Mouse (Mus musculus): Measurements from ENCODE around the gene Plcg2. TPM values are rescaled to one million over a fixed set of nuclear protein-coding genes. Genes with fewer than 3 reads are reported as not detected.

The Plcg2 gene
- polyA plus RNA-seq, 1 experiment: 11.5 TPM

DNA sequence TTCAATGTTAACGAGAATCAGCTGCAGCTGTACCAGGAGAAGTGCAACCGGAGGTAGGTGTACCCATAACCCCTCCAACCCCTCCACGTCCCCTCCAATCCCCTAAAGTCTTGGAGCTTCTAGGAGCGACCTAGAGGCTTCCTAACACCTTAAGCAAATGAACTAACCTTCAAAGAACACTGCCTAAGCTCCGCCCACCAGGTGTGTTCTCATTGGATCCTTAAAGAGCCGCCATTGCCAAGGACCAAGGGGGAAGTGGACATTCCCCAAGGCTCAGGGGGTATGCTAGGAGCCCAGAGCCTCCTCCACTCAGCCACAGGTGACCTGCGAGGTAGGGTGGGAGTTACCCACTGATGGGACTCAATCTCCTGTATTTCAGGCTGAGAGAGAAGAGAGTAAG, 136.3 kb downstream of the Plcg2 start:
- Histone ChIP-seq H3K4me1 (ENCODE audit: control insufficient read depth, insufficient read depth, low read length) (no peaks in the 10 kb centered on the region), H3K4me3 (replicated peaks; ENCODE audit: extremely low read depth, low read depth, low read length) (no peak overlapping the region)
- DNase-seq: no peak
- WGBS: 89% methylated on average over 7 of the region's 7 CpGs
- TF ChIP-seq POLR2A (IDR thresholded peaks at IDR 0.05; ENCODE audit: borderline replicate concordance, extremely low read depth, low read depth, low read length): no peak
- no peak for TF ChIP-seq CTCF (IDR thresholded peaks at IDR 0.05; ENCODE audit: insufficient read depth, low read length)

DNA sequence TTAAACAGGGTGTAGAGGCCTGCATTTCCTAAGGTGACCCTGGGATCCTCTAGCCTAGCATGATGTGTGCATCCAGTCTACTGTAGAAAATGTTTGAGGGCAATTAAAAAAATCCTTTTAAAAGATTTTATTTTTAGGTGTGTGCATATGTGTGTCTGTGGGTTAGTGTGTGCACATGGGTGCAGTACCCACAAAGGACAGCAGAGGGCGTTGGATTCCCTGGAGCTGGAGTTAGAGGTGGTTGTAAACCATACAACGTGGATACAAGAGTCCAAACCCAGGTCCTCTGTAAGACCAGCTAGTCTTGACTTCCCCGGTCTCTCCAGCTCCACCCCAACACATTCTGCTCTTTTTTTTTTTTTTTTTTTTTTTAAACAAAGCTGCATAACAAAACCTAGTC, 139.4 kb downstream of the Plcg2 start:
- WGBS: 60% methylated on average over 3 of the region's 3 CpGs
- DNase-seq: no peak
- H3K4me1 ChIP-seq (ENCODE audit: control insufficient read depth, insufficient read depth, low read length): no peaks in the 10 kb centered on the region
- H3K4me3 ChIP-seq (replicated peaks; ENCODE audit: extremely low read depth, low read depth, low read length): no peak overlapping the region
- TF ChIP-seq CTCF (IDR thresholded peaks at IDR 0.05; ENCODE audit: insufficient read depth, low read length) (no peak), POLR2A (IDR thresholded peaks at IDR 0.05; ENCODE audit: borderline replicate concordance, extremely low read depth, low read depth, low read length) (no peak)

DNA sequence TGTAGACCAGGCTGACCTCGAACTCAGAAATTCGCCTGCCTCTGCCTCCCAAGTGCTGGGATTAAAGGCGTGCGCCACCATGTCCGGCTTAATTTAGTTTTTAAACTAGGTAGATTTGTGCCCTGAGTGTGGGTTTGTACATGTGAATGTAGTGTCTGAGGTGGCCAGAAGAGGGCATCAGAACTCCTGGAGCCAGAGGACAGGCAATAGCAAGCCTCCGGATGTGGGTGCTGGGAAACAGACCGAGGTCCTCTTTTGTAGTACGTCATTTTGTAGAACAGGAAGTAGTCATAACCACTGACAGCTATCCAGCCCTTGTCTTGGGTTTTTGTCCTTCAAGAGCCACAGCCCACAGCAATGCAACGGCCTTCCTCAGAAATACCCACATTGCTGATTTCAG, 141.5 kb downstream of the Plcg2 start:
- WGBS: 89% methylated on average over 9 of the region's 9 CpGs
- no peak for TF ChIP-seq POLR2A (IDR thresholded peaks at IDR 0.05; ENCODE audit: borderline replicate concordance, extremely low read depth, low read depth, low read length)
- no peak for TF ChIP-seq CTCF (IDR thresholded peaks at IDR 0.05; ENCODE audit: insufficient read depth, low read length)
- Histone ChIP-seq H3K4me1 (ENCODE audit: control insufficient read depth, insufficient read depth, low read length) (no peaks in the 10 kb centered on the region), H3K4me3 (replicated peaks; ENCODE audit: extremely low read depth, low read depth, low read length) (no peak overlapping the region)
- DNase-seq: no peak

DNA sequence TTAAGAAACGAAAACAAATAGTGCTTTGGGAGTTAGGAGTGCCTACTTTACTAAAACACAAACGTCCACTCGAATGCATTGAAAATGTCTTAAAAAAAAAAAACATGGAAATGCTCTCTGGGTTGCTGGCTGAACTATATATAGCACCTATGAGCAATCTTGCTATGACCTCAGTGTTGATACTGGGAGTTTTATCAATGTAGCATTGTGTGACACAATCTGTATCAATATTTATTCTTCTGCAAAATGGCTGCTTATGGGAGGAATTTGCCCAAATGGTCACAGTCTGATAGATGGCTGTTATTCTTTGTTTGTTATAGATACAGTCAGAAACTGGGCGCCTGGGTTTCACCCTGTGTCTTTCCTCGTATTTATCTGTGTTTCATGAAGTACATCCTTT, 147.4 kb downstream of the Plcg2 start:
- Histone ChIP-seq H3K4me1 (ENCODE audit: control insufficient read depth, insufficient read depth, low read length) (no peaks in the 10 kb centered on the region), H3K4me3 (replicated peaks; ENCODE audit: extremely low read depth, low read depth, low read length) (no peak overlapping the region)
- TF ChIP-seq POLR2A (IDR thresholded peaks at IDR 0.05; ENCODE audit: borderline replicate concordance, extremely low read depth, low read depth, low read length) (no peak), CTCF (IDR thresholded peaks at IDR 0.05; ENCODE audit: insufficient read depth, low read length) (no peak)
- no peak for DNase-seq
- WGBS: 43% methylated on average over 5 of the region's 5 CpGs

DNA sequence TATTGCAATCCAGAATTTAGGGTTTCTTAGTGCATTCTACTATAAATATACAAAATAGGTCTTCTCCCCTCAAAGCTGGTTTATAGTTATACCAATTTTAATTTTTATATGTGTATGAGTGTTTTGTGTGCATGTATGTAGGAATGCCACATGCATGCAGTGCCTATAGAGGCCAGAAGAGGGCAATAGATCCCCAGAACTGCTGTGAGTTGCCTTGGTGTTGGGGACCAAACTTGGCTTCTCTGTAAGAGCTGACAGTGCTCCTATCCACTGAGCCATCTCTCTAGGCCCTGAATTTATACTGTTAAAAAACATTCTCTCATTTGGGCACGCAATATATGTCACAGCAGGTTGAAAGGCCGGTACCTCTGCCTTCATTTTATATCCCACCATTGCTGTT, 147.9 kb downstream of the Plcg2 start:
- peak; percentile 19 for DNase-seq
- no peaks in the 10 kb centered on the region for H3K4me1 ChIP-seq (ENCODE audit: control insufficient read depth, insufficient read depth, low read length)
- WGBS: 46% methylated on average over 2 of the region's 2 CpGs
- no peak overlapping the region for H3K4me3 ChIP-seq (replicated peaks; ENCODE audit: extremely low read depth, low read depth, low read length)
- peak; percentile 60 for TF ChIP-seq CTCF (IDR thresholded peaks at IDR 0.05; ENCODE audit: insufficient read depth, low read length)
- TF ChIP-seq POLR2A (IDR thresholded peaks at IDR 0.05; ENCODE audit: borderline replicate concordance, extremely low read depth, low read depth, low read length): no peak

DNA sequence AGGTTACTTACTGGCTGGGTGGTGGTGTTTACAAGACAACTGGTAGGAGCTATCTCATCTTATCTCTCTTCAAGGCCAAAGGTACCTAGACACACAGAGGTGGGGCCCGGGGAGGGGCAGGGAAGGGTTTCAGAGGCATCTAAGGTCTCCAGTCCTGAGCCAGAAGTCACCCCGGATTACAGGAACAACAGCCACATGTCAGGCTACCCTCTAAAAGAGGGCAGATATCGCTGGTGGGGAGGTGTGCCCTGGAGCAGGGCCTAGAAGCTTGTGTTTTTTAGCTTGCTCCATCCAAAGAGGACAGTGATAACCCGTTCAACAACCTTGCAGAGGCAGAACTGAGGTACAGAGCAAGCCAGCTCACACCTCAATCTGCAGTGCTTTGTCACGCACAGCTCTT, 148.3 kb downstream of the Plcg2 start:
- WGBS: 62% methylated on average over 5 of the region's 5 CpGs
- no peak for TF ChIP-seq CTCF (IDR thresholded peaks at IDR 0.05; ENCODE audit: insufficient read depth, low read length)
- TF ChIP-seq POLR2A (IDR thresholded peaks at IDR 0.05; ENCODE audit: borderline replicate concordance, extremely low read depth, low read depth, low read length): no peak
- DNase-seq: no peak
- Histone ChIP-seq H3K4me1 (ENCODE audit: control insufficient read depth, insufficient read depth, low read length) (no peaks in the 10 kb centered on the region), H3K4me3 (replicated peaks; ENCODE audit: extremely low read depth, low read depth, low read length) (no peak overlapping the region)

DNA sequence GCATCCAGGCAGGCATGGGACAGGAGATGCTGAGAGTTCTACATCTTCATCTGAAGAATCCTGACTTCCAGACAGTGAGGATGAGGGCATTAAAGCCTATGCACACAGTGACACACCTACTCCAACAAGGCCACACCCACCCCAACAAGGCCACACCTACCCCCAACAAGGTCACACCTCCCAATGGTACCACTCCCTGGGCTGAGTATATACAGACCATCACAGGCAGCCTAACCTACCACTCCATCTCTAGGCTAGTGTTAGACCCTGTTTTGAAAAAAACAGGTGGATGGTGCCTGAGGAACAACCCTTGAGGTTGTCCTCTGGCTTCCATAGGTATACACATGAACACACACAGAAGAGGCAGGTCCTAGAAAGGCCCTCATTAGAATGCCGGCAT, 154.2 kb downstream of the Plcg2 start:
- no peak for DNase-seq
- no peaks in the 10 kb centered on the region for H3K4me1 ChIP-seq (ENCODE audit: control insufficient read depth, insufficient read depth, low read length)
- H3K4me3 ChIP-seq (replicated peaks; ENCODE audit: extremely low read depth, low read depth, low read length): no peak overlapping the region
- 100% methylated on average over 1 of the region's 1 CpGs for WGBS
- no peak for TF ChIP-seq CTCF (IDR thresholded peaks at IDR 0.05; ENCODE audit: insufficient read depth, low read length)
- TF ChIP-seq POLR2A (IDR thresholded peaks at IDR 0.05; ENCODE audit: borderline replicate concordance, extremely low read depth, low read depth, low read length): no peak

DNA sequence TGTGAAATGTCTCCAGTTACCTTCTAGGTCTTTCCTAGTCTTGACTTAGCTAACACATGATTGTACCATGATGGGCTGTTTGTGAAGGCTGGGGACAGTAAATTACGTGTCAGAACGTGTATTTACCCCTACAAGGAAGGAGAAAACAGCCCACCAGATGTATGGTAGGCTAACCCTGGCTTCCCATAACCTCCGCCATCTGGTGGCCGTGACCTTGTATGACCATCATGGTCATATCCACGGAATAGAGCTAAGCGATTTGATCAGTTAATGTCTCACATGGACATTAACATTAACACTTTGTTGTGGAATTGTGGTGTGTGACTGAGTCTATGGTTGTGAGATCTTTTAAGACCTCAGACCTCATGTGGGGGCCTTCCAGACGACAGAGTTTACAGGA, 160.9 kb downstream of the Plcg2 start:
- 65% methylated on average over 7 of the region's 7 CpGs for WGBS
- Histone ChIP-seq H3K4me3 (replicated peaks; ENCODE audit: extremely low read depth, low read depth, low read length) (no peak overlapping the region), H3K4me1 (ENCODE audit: control insufficient read depth, insufficient read depth, low read length) (no peaks in the 10 kb centered on the region)
- TF ChIP-seq POLR2A (IDR thresholded peaks at IDR 0.05; ENCODE audit: borderline replicate concordance, extremely low read depth, low read depth, low read length) (no peak), CTCF (IDR thresholded peaks at IDR 0.05; ENCODE audit: insufficient read depth, low read length) (no peak)
- no peak for DNase-seq

DNA sequence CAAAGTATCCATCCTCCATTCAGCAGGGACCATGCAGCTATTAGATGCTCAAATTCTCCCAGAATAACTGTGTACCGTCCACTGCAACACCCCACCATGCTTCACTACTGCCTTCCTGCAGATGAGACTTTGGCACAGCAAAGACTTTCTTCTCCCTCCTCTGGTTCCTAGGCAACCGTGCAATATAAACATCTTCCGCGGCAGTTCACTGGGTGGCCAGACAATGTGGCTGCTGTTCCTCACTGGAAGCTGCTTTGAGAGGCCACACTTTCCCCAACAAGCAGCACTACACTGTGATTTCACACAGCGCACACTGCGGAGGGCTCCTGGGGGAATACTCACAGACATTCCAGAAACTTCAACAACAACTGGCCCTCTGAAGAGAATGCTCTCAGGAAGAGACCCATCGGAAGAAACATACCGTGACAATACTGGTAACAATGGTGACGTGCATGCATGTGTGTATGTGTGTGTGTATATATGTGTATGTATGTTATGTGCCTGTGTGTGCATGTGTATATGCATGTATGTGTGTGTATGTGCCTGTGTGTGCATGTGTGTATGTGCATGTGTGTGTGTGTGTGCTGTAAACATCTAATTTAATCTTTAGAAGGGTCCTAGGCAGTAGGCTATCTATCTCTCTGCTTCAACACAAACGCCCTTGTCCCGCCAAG, 162.4 kb downstream of the Plcg2 start:
- TF ChIP-seq CTCF (IDR thresholded peaks at IDR 0.05; ENCODE audit: insufficient read depth, low read length) (no peak), POLR2A (IDR thresholded peaks at IDR 0.05; ENCODE audit: borderline replicate concordance, extremely low read depth, low read depth, low read length) (no peak)
- WGBS: 18% methylated on average over 11 of the region's 11 CpGs
- no peak for DNase-seq
- H3K4me3 ChIP-seq (replicated peaks; ENCODE audit: extremely low read depth, low read depth, low read length): no peak overlapping the region
- no peaks in the 10 kb centered on the region for H3K4me1 ChIP-seq (ENCODE audit: control insufficient read depth, insufficient read depth, low read length)

DNA sequence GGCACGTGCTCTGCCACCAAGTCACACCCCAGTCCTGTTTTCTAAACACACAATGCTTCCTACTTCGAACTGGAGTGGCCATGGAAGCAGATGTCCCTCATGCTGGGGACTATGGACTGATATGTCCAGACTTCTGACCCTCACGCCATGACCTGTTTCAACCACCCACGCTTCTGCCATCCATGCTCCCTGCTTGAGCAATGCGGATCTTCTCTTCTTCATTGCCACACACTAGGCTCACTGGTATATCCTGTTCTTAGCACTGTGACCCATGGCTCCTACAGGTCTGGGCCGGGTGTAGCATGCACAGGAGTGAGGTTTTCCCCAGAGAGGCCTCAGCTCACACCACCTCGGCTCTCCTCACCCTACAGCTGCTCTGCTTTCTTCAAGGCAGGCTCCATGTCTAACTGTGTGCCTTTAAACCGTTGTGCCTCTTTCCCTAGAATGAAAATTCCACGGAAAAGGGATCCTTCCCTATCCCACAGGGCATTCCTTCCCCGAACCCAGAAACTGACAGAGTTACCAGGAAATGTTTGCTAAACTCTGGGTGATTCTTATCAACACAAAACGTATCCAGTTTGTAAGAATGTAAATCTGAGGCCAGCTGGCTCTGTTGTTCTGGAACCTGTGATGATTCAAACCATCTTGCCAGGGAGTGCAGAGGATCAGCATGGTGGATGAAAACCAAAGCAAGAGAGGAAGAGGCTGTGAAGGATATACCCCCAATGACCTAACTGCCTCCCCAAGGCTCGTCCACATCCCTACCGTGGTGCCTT, 169.4 kb downstream of the Plcg2 start:
- Histone ChIP-seq H3K4me1 (ENCODE audit: control insufficient read depth, insufficient read depth, low read length) (no peaks in the 10 kb centered on the region), H3K4me3 (replicated peaks; ENCODE audit: extremely low read depth, low read depth, low read length) (no peak overlapping the region)
- no peak for DNase-seq
- WGBS: 67% methylated on average over 13 of the region's 13 CpGs
- no peak for TF ChIP-seq CTCF (IDR thresholded peaks at IDR 0.05; ENCODE audit: insufficient read depth, low read length)
- TF ChIP-seq POLR2A (IDR thresholded peaks at IDR 0.05; ENCODE audit: borderline replicate concordance, extremely low read depth, low read depth, low read length): no peak

Measured in lung, adult 2 months (tissue).